Mouse (Mus musculus) A20 (cell line): ENCODE measurements around the gene Taf1c.

Source experiments
- DNase-seq: peaks from one replicate; pipeline ENCODE4 v3.0.0-alpha.2; 2011; ENCODE audit warnings: low read depth, low spot score

The Taf1c gene

DNA sequence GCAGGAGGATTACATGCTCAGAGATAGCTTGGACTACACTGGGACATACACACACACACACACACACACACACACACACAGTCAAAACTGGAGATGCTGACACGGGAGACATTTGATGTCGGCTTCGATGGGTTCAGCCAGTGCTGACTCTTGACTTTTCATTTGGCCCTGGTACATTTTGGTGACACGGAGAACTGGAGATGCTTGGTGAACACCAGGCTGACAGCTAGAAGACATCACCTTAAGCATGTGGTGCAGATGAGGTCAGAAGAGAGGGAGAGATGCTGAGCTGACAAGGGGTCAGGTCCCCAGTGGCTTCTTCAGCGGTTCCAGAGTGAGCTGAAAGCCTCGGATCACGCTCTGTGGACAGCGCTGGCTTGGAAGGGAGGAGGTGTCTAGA, 18.0 kb upstream of the Taf1c start:
- DNase-seq = no peak

DNA sequence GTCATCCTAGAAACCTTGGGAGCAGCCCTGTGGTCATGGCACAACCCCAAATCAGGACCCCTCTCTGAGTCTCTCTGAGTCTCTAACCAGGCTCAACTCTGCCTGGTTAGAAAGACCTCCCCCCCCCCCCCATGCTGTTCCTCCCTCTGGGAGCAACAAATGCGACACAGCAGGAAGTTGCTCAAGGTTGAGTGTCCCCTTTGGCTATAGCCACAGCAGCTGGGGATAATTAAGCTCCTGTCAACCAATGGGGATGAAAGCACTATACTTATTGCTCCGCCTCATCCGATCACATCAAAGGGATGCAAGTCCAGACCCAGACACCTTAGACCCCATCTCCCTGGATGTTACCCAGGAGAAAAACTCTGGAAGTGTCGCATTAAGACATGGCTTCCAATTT, 17.5 kb upstream of the Taf1c start:
- DNase-seq = no peak

DNA sequence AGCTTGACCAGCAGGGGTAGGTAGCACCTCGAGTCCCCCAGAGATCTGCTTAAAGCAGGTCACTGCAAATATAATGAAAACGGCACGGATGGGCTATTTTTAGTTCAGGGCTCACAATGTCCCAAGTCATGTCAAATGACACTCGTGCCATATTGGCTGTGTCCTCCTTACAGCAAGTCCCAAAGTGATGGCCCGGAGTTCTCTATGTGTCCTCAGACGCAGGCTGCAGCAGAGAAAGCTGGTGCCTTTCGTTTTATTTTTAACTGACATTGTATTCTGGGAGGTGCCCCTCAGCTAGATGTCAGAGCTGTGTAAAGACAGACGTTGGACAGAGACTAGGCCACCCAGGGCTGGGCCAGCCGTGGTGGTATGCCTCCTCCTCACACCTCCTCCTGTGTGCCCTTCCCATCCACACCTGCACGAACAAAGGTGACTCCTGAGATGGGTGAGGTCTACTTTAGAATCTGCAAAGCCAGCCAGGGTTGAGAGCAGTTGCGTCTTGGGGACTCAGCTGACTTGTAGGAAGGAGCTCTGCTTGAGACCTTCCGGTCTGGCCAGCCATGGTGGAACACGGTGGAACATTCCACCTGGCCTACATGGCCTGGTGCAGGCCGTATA, 15.9 kb upstream of the Taf1c start:
- no peak for DNase-seq

DNA sequence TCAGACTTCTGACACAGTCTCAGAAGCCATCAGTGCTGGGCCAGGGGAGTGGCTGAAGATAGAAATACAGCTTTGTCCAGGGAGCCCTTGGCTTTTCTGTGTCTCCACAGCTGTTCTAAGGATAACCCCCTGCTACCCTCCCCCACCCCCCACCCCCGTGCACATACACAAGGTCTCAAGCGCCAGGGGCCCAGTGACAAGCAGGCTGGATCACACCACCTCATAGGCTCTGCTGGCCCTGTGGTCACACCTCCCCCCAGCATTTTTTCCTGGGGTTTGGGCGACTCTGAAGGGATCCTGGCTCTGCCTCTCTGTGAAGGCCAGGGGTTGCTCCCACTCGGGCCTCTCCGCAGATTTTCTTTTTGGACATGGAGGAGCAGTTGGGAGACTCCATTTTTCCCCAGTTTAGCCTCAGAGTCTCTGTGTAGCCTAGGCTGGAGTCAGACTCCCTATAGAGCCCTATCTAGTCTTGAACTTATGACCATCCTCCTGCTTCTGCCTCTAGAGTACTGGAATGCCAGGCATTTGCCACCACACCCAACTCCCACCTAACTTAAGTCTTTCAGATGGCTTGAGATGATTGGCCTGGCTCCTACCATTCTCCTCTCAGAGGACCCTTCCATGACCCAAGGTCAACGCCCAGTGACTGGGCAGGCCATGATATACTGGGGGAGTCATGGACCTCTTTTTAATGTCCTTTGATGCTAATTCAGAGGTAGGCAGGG, 15.3 kb upstream of the Taf1c start:
- no peak for DNase-seq

DNA sequence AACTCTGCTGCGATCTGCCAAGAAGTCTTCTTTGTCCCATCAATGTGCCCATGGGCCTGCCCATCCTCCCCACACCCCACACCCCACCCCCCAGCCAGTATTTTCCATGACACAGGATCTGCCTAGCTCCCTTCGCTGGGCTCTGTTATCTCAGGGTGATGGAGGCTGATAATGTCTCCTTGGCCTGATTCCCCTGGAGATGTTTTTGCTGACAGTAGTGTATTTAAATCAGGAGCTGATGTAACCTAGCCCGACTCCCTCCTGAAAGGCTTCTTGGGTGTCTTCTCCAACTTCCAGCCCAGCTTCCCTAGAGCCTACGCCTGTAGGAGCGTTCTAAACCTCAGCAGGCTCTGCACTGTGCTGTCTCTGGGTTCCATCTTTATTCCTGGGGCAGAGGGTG, 13.9 kb upstream of the Taf1c start:
- DNase-seq = no peak

DNA sequence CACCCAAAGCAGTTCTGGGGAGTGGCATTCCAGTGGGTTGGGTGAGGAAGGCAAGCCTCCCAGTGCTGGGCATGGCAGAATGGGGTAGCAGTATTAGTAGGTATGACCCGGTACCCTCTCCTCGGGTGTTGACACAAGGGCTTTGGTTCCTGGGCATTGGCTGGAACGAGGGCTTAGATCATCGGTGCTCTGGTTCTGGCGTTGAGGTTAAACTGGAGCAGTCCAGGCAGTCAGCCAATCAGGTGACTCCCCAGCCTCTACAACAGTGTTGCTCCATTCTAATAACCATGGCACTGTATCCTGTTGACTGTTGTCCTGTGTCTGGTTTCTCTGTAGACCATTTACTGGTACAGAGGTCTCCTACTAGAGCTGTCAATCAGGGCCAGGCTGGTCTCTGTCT, 12.6 kb upstream of the Taf1c start:
- no peak for DNase-seq

DNA sequence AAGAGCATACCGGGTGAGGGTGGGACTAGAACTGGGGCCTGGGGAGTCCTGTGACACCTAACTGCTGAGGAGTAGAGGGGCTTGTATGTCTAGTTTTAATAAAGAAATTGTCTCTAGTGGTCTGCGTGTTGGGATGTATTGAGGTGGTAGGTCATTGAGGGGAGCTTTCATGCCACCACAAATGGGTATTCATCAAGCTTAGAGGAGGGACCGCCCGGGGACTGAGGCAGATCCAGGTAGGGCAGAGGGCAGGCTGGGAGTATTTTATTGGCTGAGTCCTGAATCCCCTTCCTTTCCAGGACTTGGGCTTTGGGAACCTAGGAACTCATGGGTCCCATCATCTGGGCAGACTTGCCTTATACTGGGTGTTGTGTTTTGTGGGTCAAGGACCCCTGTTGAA, 11.8 kb upstream of the Taf1c start:
- DNase-seq = no peak

DNA sequence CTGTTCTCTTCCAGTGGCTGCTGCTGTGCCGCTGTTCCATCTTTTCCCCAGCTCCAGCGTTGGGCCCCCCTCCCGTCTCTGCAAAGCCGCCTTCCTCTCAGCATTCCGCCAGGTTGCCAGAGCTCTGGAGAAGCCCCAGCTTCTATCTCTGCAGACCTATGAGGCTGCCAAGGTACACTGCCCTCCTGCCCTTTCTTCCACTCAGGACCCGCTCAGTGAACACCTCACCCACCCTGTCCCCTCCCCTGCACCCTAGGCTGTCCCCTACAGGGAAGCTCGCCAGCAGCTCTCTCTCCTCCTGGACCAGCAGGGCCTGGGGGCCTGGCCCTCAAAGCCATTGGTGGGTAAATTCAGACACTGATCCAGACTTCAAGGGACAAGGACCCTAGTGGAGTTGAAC, 11.3 kb upstream of the Taf1c start:
- DNase-seq = no peak

DNA sequence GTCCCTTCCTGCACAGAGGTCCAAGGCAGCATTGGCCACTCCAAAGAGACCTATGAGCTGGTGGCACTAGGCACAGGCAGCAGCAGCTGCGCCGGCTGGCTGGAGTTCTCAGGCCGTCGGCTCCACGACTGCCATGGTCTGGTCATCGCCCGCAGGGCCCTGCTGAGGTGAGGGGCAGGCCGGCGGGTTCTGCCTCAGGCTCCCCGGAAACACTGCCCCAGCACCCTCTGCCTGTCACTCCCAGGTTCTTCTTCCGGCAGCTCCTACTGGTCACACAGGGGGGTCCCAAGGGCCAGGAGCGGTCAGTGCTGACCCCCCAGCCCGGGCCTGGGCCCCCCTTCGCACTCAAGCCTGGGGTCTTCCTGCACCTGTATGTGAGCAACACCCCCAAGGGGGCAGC, 10.1 kb upstream of the Taf1c start:
- DNase-seq = no peak

DNA sequence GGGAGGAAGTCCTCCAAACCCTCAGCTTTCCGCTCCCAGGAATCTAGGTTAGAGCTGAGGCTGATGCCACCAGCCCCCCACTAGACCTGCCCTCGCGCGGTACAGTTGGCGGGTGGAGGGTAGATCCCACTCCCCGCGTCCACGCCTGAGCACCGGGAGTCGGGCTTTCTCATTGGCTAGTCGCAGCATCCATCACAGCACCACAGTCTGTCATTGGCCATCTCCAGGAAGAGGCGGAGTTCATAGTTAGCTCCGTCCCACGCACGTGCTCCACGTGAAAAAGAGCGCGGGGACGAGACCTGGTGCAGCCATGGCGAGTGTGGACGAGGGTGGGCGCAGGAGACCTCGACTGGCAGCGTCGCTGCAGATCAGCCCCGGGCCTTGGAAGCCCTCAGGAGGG, 7.4 kb upstream of the Taf1c start, which contains the start of gene Adad2:
Gene Adad2 (plus strand): TSS at position 277 of the 400 bp plus-strand sequence.
- peak; percentile 10 for DNase-seq

DNA sequence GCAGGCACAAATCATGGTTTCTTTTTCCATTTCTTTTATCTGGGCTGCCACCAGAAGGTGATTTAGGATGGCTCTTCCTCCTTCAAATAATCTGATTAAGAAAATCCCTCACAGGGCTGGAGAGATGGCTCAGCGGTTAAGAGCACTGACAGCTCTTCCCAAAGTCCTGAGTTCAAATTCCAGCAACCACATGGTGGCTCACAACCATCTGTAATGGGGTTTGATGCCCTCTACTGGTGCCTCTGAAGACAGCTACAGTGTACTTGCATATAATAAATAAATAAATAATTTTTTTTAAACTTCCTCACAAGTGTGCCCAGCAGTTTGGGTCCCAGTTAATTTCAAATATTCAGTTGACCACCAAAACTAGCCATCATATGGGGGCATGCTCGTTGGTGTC, 1.2 kb upstream of the Taf1c start:
- peak; percentile 60 for DNase-seq

DNA sequence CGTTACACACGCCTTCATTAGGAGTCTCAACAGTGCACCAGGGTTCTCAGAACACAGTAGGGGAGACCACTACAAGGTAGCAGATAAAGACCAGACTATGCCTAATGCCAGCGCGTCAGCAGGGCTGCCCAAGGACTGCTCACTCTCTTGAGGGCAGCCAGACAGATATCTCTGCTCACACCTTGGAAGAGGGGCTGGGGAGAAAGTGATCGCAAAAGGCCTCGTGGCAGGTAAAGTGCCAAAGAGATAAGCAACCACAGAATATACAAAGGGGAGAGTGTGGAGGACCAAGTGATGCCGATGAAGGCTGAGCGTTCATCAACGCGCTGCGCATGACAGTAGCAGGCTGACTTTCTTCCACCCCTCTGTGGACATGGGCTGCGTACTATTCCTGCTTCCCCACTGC, 621 bp downstream of the Taf1c start:
- DNase-seq = no peak

DNA sequence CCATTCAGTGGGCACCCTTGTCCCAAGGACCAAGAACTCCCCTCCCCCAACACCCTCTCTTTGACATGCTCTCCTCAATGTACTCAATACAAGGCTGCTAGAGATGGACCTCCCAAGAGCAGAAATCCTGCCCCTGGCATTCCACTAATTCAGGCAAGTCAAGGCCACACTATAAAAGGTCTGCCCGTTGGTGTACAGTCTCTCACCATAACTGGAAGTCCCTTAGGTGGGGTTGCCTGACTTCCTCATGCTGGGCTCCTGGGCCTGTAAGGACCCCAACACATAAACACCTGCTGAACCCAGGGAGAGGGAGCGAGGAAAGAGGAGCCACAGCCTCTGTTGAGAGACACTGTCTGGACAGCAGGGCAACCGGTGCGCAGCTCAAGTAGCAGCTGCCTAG, 1.3 kb downstream of the Taf1c start:
- DNase-seq = no peak

DNA sequence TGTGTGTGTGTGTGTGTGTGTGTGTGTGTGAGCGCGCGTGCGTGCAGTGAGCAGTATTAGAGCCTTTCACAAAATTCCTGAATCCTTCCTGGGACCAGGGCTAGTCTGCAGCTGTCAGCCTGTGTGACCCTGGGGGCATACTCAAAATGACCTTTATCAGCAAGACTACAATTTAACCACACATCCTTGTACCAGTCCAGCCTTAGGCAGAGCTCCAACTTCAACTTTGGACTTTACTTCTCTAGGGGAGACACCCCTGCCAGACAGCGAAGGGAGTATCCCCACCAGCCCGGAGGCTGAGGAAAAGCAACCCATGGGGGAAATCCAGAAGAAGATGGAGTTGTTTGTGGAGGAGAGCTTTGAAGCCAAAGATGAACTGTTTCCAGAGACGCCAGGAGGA, 13.6 kb downstream of the Taf1c start:
- no peak for DNase-seq

DNA sequence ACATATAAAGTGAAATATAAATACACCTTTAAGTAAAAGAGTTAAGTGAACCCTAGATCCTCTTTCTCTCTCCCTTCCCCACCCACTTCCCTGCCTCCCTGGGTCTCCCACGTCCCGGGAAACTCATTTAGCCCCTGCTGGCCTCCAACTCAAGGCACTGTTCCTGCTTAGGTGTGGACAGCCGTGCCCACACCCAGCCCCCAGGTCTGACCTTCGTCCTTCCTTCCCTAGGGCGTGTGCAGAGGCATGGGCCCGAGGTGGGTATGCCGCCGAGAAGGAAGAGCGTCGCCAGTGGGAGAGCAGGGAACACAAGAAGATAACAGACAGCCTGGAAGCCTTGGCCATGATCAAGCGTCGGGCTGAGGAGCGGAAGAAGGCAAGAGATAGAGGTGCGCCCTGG, 14.7 kb downstream of the Taf1c start:
- no peak for DNase-seq

DNA sequence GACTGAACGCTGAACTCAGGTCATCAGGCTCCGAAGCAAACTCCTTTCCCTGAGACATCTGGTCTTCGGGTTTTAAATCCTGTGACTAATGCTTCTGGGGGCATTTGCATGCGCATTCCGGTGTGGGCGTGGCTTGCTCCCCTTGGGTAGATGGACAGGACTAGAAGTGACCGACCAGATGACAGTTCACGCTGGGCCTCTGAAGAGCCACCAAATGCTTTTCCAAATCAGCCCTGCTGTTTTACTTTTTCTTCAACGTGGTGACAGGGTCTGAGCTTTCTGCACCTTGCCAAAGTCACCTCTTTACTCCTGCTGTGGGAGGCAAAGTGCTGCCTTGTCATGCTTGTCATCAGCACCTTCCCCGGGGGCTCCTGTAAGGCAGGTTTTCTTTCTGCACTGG, 16.2 kb downstream of the Taf1c start:
- DNase-seq = peak; percentile 24

DNA sequence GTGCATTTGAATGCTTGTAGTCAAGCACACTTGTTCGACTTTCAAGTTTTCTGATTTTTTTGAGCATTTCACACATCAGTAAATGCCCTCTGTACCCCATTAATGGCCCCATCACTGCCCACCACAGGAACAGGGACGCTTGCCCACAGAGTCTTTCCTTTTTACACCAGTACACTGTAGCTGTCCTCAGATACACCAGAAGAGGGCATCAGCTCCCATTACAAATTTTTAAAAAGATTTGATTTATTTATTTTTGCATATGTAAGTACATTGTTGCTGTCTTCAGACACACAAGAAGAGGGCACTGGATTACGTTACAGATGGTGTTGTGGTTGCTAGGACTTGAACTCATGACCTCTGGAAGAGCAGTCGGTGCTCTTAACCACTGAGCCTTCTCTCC, 16.7 kb downstream of the Taf1c start:
- DNase-seq = peak; percentile 10

DNA sequence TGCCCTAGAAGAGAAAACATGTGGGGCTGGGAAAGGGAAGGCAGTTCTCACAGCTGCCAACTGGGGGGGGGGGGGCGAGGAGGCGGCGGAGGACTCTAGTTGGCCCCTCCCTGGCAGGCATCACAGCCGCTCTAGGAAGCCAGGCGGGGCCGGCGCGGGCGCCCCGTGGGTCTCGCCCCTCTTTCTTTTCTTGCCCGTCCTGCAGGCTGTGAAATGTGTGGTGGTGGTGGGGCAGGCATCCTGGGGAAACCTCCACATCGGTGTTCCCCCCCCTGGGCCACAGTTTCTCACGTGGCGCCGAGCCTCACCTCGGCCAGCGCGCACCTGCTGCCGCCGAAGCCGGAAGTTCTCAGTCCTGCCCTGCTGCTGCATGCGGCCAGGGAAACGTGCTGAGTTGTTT, 19.1 kb downstream of the Taf1c start:
- DNase-seq = peak; percentile 88

DNA sequence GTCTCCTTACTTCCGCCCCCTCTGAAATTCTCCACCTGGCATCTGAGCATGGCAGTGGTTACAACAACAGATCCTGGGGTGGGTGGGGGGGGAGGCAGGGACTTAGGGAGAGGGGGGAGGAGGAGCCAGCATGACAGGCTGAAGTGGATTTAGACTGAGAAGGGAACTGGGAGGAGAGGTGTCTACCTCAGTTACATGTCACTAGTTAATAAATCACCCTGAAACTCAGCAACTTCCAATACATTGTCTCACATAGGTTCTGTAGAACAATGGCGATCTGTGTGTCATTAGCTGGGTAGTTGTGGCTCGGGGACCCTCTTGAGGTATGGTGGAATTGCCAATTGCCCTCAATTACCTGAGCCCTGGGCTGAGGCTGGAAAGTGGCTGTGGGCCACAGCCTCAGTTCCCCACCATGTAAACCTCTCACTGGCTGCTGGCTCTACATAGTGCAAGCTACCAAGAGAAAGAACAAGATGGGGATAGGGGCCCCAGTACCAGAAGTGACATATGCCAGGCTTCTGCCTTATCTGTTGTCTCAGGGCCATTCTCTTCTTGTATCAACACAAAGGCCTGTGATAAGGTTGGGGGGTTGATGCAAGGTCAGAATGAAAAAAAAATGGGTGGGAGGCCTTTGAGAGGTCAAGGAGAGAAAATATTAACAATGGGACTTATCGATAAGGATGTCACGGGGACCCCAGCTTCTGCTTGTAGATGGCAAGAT, 24.4 kb downstream of the Taf1c start:
- DNase-seq = no peak

DNA sequence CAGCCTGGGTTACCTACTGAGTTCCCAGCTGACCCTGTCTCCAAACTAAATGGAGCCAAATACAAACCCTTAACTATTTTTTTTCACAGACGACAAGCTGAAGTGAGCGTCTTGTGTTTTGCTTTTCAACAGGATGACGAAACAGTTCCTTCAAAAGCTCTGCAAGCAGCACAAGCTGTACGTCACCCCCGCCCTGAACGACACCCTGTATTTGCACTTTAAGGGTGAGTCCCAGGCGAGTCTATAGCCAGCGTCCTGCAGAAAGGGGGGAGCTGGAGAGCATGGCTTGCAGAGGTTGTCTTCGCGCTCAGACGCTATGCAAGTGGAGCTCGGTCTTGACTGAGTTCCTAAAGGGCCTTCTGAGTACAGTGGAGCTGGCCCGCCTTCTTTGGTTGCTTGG, 25.9 kb downstream of the Taf1c start:
- no peak for DNase-seq

DNA sequence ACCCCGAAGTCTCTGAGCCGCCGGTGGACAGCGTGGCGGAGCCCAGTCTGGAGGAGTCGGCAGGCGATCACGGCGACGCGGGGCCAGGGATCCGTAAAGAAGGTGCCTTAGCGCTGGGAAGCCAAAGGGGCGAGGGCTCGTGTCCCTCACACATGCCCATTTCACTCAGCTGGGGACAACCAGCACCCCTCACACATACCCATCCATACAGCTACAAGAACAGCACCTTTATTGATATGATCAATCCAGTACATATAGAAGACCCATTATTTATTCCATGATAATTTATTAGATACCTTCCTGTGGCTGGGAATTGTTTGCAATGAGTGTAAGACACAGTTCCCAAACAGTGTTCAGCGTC, 29.7 kb downstream of the Taf1c start:
- DNase-seq = no peak

DNA sequence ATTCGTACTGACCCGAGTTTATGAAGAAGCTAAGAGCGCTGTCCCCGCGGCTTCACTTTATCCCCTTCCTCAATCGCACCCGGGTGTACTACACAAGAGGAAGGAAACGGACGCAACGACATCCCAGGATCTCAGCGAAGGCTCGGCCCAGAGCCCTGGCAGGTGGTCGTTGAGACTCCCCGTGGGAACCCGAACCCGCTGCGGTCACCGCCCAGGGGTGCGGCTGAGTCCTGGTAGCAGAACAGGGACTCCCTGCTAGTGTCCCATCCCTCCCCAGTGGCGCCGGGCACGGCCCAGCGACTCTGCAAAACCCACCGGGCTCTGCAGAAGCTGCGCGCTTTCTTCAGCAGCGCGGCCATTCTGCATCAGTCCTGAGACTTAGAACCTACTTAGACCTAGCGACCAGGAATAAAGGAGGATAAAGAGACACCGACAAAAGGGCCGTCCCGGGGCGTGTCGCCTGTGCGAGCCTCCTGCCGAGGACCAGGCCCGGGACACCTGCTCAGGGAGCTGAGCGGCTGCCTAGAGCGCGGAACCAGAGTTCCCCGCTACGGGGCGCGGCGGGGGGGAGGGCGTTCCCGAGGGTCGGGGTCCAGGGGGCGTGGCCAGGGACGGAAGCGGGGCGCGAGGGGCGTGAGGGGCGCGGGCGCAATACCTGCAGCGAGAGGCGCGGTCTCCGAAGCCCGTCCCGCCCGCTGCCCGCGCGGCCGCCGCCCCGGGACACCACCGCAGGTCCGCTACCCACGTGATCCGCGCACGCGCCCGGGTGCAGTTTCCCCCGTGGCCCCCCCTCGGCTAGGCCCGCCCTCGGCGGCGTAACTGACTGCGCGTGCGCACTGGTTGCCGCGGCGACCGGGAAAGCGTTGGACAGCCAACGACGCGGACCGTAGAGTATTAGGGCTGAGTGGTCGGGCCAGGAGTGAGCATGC, 30.3 kb downstream of the Taf1c start, which contains the start of the genes Hsdl1 and Dnaaf1:
Gene Hsdl1 (minus strand): TSS at position 747 of the 929 bp plus-strand sequence.
Gene Dnaaf1 (plus strand): TSS at position 799 of the 929 bp plus-strand sequence.
- peak; percentile 94 for DNase-seq
